Mouse (Mus musculus) MN1 (cell line): Measurements from ENCODE around the gene Ercc6.

Experiments
- DNase-seq: peaks from one replicate; pipeline ENCODE4 v3.0.0-alpha.2; 2016; ENCODE audit warnings: low spot score

Ercc6 gene

GRCm38 (mm10) chr14:32518543-32518942 is 5.2 kb downstream of the Ercc6 start:
- DNase-seq: no peak

GRCm38 (mm10) chr14:32520400-32520926 is 7.1 kb downstream of the Ercc6 start:
- no peak for DNase-seq

GRCm38 (mm10) chr14:32522336-32522735 is 9.0 kb downstream of the Ercc6 start:
- peak; percentile 72 for DNase-seq

- peak; percentile 58 for DNase-seq
Observed at GRCm38 (mm10) chr14:32524071-32524470, 10.8 kb downstream of the Ercc6 start.

GRCm38 (mm10) chr14:32525996-32526705 is 12.8 kb downstream of the Ercc6 start:
- DNase-seq: no peak

- DNase-seq: no peak
Observed at GRCm38 (mm10) chr14:32527211-32527610, 13.9 kb downstream of the Ercc6 start.

- no peak for DNase-seq
Observed at GRCm38 (mm10) chr14:32529036-32529435, 15.7 kb downstream of the Ercc6 start.

- peak; percentile 62 for DNase-seq
Observed at GRCm38 (mm10) chr14:32530896-32531295, 17.6 kb downstream of the Ercc6 start.

GRCm38 (mm10) chr14:32531371-32531770 is 18.1 kb downstream of the Ercc6 start:
- no peak for DNase-seq

GRCm38 (mm10) chr14:32532381-32533147 is 19.2 kb downstream of the Ercc6 start:
- DNase-seq: no peak

- no peak for DNase-seq
Observed at GRCm38 (mm10) chr14:32533148-32533520, 19.8 kb downstream of the Ercc6 start.

GRCm38 (mm10) chr14:32533656-32534055 is 20.3 kb downstream of the Ercc6 start:
- DNase-seq: no peak

GRCm38 (mm10) chr14:32534137-32534536 is 20.8 kb downstream of the Ercc6 start:
- DNase-seq: no peak

- DNase-seq: no peak
Observed at GRCm38 (mm10) chr14:32536763-32537162, 23.4 kb downstream of the Ercc6 start.

GRCm38 (mm10) chr14:32538115-32538514 is 24.8 kb downstream of the Ercc6 start:
- DNase-seq: no peak

- DNase-seq: no peak
Observed at GRCm38 (mm10) chr14:32543075-32543474, 29.8 kb downstream of the Ercc6 start.

- no peak for DNase-seq
Observed at GRCm38 (mm10) chr14:32546676-32547075, 33.4 kb downstream of the Ercc6 start.

GRCm38 (mm10) chr14:32551854-32552253 is 38.5 kb downstream of the Ercc6 start:
- no peak for DNase-seq

GRCm38 (mm10) chr14:32553198-32553903 is 40.0 kb downstream of the Ercc6 start:
- no peak for DNase-seq

- no peak for DNase-seq
Observed at GRCm38 (mm10) chr14:32554860-32555526, 41.7 kb downstream of the Ercc6 start.

GRCm38 (mm10) chr14:32561428-32561827 is 48.1 kb downstream of the Ercc6 start:
- no peak for DNase-seq

- no peak for DNase-seq
Observed at GRCm38 (mm10) chr14:32563661-32564060, 50.3 kb downstream of the Ercc6 start.
